In genomic region chr4:32510940-32511339, GRCm38 (mm10) we compare ENCODE assay signal across 19 mouse cellular contexts.
DNase-seq lines count a peak whose midpoint lies in the region; ATAC-seq lines count a peak whose summit lies in the region.
"Had no signal": no experiment of that assay in that cellular context is flagged by ENCODE, and none has a peak within 500 bp of the region (broad histone marks: within the 10 kb centered on the region; RNA-seq: fewer than 3 reads in every experiment).

No protein-coding gene starts in this region.

- H3K36me3 ChIP-seq in forebrain, embryonic 15.5 days, result no peaks in the 10 kb centered on the region
- H3K36me3 ChIP-seq in forebrain, embryonic 10.5 days (replicated peaks), result peaks cover 8% of the 10 kb centered on the region
- no peaks in the 10 kb centered on the region for H3K36me3 ChIP-seq in heart, embryonic 15.5 days
- H3K36me3 ChIP-seq in neural tube, embryonic 15.5 days, result no peaks in the 10 kb centered on the region
- H3K36me3 ChIP-seq: heart, embryonic 10.5 days; hindbrain, embryonic 12.5 days had no signal

- H3K9me3 ChIP-seq in forebrain, embryonic 15.5 days, result no peaks in the 10 kb centered on the region
- H3K9me3 ChIP-seq in forebrain, embryonic 10.5 days, result peaks cover 4% of the 10 kb centered on the region; the same call in 1 of the 2 replicates
- no peaks in the 10 kb centered on the region for H3K9me3 ChIP-seq in heart, embryonic 15.5 days (replicated peaks)
- no peaks in the 10 kb centered on the region for H3K9me3 ChIP-seq in neural tube, embryonic 15.5 days (replicated peaks)
- H3K9me3 ChIP-seq: heart, embryonic 10.5 days; hindbrain, embryonic 12.5 days had no signal

- peaks cover 53% of the 10 kb centered on the region for H3K4me1 ChIP-seq in forebrain, embryonic 15.5 days
- H3K4me1 ChIP-seq in forebrain, embryonic 10.5 days, result peaks cover 51% of the 10 kb centered on the region
- peaks cover 45% of the 10 kb centered on the region for H3K4me1 ChIP-seq in heart, embryonic 15.5 days (replicated peaks)
- peaks cover 35% of the 10 kb centered on the region for H3K4me1 ChIP-seq in neural tube, embryonic 15.5 days

- no peak overlapping the region for H3K4me3 ChIP-seq in forebrain, embryonic 15.5 days
- H3K4me3 ChIP-seq in forebrain, embryonic 10.5 days, result no peak overlapping the region
- H3K4me3 ChIP-seq in heart, embryonic 15.5 days, result no peak overlapping the region
- H3K4me3 ChIP-seq in neural tube, embryonic 15.5 days (replicated peaks), result no peak overlapping the region
- H3K4me3 ChIP-seq: heart, embryonic 10.5 days; hindbrain, embryonic 12.5 days had no signal

- no peak overlapping the region for H3K4me2 ChIP-seq in forebrain, embryonic 15.5 days (replicated peaks)
- H3K4me2 ChIP-seq in heart, embryonic 15.5 days, result no peak overlapping the region
- H3K4me2 ChIP-seq in neural tube, embryonic 15.5 days, result no peak overlapping the region
- H3K4me2 ChIP-seq: hindbrain, embryonic 12.5 days had no signal

- peak overlapping the region; percentile 58; the same call in 1 of the 2 replicates for H3K27ac ChIP-seq in forebrain, embryonic 15.5 days (replicated peaks)
- H3K27ac ChIP-seq in forebrain, embryonic 10.5 days, result no peak overlapping the region
- 0 out of 2 replicates have a peak overlapping the region, but pooled peaks have one; percentile 14 for H3K27ac ChIP-seq in heart, embryonic 15.5 days
- H3K27ac ChIP-seq in neural tube, embryonic 15.5 days (replicated peaks), result peak overlapping the region; percentile 28; the same call in 1 of the 2 replicates
- H3K27ac ChIP-seq: hindbrain, postnatal 0 days had no signal

- no peak overlapping the region for H3K9ac ChIP-seq in forebrain, embryonic 15.5 days (replicated peaks)
- no peak overlapping the region for H3K9ac ChIP-seq in heart, embryonic 15.5 days
- H3K9ac ChIP-seq in neural tube, embryonic 15.5 days (replicated peaks), result no peak overlapping the region
- H3K9ac ChIP-seq: hindbrain, embryonic 12.5 days had no signal

- DNase-seq in forebrain, embryonic 10.5 days (ENCODE audit: extremely low spot score, low spot score), result no peak
- DNase-seq in heart, postnatal 4 days, result no peak
- no peak for DNase-seq in neural tube, embryonic 10.5 days (ENCODE audit: extremely low spot score, low spot score)
- DNase-seq: adrenal gland, postnatal 14 days; cerebellum, adult 2 months; cerebellum, postnatal 10 days; gastrocnemius, postnatal 10 days; heart, adult 18-20 months; heart, postnatal 36 days; kidney, adult 11 months had no signal

- no peak; the same call in 1 of the 2 replicates for ATAC-seq in forebrain, embryonic 15.5 days (replicated peaks)
- ATAC-seq in heart, embryonic 15.5 days (replicated peaks; ENCODE audit: insufficient number of reproducible peaks, insufficient read depth, low FRiP score, low read depth), result no peak
- no peak for ATAC-seq in neural tube, embryonic 15.5 days (ENCODE audit: low FRiP score)
- ATAC-seq: activated CD4-positive, CD25-positive, alpha-beta regulatory T cell, adult 4 months; hindbrain, postnatal 0 days; Patski had no signal

- 39% methylated on average over 7 of the region's 7 CpGs for WGBS in forebrain, embryonic 15.5 days
- WGBS in forebrain, embryonic 10.5 days, result 82% methylated on average over 7 of the region's 7 CpGs
- 63% methylated on average over 7 of the region's 7 CpGs for WGBS in heart, embryonic 15.5 days
- 81% methylated on average over 7 of the region's 7 CpGs for WGBS in neural tube, embryonic 15.5 days

- H3K27me3 ChIP-seq in forebrain, embryonic 15.5 days, result no peaks in the 10 kb centered on the region
- H3K27me3 ChIP-seq in forebrain, embryonic 10.5 days (ENCODE audit: poor library complexity, severe bottlenecking), result no peaks in the 10 kb centered on the region
- H3K27me3 ChIP-seq in heart, embryonic 15.5 days, result no peaks in the 10 kb centered on the region
- H3K27me3 ChIP-seq in neural tube, embryonic 15.5 days (replicated peaks), result no peaks in the 10 kb centered on the region
- H3K27me3 ChIP-seq: CH12.LX; hindbrain, embryonic 12.5 days; Patski had no signal
